Mouse (Mus musculus) gastrocnemius, adult 18-20 months (tissue): Measurements from ENCODE around the gene Fam184a. TPM values are rescaled to one million over a fixed set of nuclear protein-coding genes. Genes with fewer than 3 reads are reported as not detected.
A peak's percentile ranks its signal among the peaks of the same experiment; 100 is the strongest.

Experiments
- DNase-seq: peaks from one replicate; pipeline ENCODE4 v3.0.0; 2021; ENCODE audit warnings: low spot score
- total RNA-seq, 2 experiments: library from RNA; stranded (reverse); gene quantifications; 2 replicates each; pipeline ENCODE4 v1.2.3; 2021

Fam184a gene
- total RNA-seq, 2 experiments from 2014 or later: 0.30 to 0.43 TPM

DNA sequence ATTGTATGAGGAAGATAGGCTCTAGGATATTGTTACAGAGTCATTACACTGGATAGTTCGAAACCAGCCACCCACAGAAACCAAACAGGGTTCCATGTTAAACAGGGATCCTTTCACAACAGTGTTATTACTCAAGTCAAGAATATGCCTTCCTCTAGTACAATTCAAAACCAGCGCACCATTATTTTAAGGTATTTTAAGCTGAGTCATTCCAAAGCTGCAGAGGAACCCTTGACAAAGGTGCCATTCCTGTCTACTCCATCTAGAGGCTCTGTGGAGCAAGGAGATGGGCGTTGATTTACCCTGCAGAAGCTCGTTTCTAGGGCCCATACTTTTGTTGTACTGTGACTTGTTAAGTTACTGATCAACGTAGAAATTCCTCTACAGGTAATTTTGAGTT lies 152.1 kb downstream of the Fam184a start:
- DNase-seq: no peak

DNA sequence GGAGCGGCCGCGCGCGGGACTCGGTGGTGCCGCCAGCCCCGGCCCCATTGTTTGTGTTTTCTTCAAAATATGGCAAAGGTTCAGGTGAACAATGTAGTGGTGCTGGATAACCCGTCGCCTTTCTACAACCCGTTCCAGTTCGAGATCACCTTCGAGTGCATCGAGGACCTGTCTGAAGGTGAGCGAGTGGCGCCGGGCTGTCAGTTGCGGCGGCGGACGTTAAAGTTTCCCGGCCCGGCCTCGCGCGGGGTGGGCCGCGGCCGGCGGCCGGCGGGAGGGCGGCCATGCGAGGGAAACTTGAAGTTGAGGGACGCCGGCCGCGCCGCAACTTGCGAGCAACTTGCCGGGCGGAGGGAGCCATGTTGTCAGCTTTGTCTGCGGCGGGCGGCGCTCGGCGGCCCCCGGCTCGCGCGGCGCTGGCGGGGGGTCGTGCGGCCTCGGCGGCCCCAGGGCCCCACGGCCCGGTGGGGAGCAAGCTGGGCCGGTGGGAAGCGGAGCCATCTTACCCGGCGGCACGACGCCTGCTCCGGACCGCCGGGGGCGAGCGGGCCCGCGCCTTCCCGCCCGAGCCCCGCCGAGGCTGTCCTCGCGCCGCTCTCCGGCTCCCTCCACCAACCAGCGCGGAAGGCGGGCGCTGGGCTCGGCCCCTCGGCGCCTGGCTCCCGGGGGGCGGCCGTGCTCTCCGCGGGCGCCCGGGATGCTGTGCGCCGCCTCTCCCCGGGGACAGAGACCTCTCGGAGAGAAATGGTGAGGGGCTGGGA lies 153.6 kb downstream of the Fam184a start:
- DNase-seq: peak; percentile 8

DNA sequence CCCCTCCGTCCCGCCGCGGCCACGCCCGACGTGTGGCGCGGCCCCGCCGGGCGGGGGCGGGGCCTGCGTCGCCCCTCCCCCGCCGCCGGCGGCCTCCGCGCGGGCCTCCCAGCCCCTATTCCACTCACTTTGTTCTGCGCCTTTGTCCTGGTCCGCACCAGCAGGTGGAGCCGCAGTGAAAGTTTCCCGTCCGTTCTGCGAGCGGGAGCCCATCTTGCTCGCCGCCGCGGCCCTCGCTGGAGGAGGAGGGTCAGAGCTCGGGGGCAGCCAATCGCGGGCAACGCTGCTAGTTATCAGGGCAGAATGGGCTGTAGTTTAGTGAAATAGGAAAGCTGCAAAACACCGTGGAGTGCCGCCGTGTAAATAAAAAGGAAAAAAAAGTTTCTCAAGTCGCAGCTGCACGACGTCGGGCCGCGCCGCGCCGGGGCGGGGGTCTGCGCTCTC lies 154.2 kb downstream of the Fam184a start, which contains the start of gene Asf1a:
Gene Asf1a (plus strand): TSS at position 81 of the 444 bp plus-strand sequence.
- peak; percentile 97 for DNase-seq

DNA sequence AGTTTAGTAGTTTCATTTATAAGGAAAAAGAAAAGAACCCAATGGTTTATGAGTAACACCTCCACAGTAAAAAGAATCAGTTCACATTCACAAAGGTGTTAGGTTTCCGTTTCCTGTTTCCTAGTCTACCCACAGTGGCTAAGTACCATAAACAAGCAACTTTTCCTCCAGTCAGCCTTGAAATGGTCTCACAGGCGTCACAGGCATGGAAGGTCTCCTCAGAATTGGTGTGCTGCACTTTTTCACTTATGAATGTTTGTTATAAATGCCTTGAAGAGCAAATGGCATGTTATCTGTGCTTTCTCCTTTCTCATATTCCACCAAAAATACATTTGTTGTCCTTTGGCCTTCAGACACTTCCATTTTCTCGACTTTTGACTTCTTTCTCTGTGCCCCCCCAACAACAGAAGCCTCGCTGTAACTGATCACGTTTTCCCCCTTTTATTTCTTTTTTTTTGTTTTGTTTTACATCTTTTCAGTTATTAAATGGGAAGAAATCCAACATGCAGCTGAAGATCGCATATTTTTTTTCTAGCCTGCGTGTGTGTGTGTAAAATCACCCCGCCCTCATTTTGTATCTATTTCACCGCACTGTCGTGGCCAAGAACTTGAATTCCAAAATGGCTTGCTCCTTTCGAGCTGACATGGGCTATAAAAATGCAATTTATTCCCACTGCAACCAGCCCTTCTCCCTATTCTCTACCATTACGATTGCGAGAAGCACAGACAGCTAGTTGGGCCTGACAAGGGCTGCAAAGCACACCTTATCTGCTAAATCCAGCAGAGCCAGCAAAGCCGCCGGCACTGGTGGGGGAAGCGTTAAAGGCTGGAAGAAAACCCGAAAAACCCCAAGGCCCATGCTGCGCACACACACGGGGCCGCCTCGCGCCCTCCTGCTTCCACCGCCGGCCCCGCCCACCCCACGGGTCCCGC lies 154.9 kb downstream of the Fam184a start:
- DNase-seq: no peak

DNA sequence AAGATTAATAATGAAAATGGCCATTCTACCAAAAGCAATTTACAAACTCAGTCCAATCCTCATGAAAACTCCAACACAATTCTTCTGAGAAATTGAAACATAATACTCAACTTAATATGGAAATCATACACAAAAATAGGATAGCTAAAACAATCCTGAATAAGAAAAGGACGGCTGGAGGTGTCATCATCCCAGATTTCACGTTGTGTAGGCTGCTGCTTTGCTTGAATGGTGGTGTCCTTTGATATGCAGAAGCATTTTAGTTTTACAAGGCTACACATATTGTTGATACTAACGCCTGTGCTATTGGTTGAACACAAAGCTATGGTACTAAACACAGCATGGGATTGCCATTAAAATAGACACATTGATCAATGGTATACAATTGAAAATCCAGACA lies 165.1 kb downstream of the Fam184a start:
- no peak for DNase-seq

Other genes with a start within 250 kb of the Fam184a start
- gene Asf1a, start 154.4 kb downstream of the Fam184a start, total RNA-seq: 10 to 100 TPM; 22.1 to 26.2 TPM
- 1 to 10 TPM in 1 of 2 experiments, under 1 TPM in 1; 0.52 to 1.2 TPM for gene Mcm9, start 120.7 kb downstream of the Fam184a start, total RNA-seq